ENCODE assay signal across 8 mouse cellular contexts in the genomic region with DNA sequence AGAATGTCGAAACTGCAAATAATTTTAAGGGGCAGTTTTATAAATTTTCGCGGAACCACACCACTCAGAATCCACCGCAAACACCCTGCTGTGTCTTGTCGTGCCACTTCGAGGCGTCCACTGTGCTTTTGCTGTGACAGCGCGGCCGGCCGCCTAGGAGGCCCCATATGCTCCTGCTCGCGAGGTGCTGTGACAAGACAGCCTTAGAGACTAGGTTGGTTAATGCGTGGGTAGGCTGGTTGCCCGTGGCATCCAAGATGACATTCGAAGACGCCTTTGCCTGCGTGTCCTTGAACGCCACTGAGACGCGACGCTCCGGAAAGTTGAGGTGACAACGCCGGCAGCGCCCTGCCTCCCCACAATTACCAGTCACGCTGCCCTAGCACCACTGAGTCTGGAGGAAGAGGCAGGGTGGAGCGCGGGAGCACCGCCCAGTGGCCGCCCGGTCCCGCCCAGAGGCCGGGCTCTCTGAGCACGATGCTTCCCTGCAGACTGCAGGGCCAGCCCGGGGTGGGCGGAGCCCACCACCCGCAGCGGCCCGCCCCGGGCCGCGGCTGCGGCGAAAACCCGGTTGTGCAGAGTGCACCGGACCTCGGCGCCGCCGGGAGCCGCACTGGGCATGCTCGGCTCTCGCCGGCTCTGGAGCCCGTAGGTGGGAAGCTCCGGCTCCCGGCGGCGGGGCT. TPM values are rescaled to one million over a fixed set of nuclear protein-coding genes. Genes with fewer than 3 reads are reported as not detected.
DNase-seq lines count a peak whose midpoint lies in the region; ATAC-seq and TF ChIP-seq lines count a peak whose summit lies in the region.

Gene Mfap3l (plus strand): TSS at position 578 of the 683 bp plus-strand sequence.

- peak within 1 kb of the TSS; percentile 74 for H3K4me3 ChIP-seq in C2C12 (ENCODE audit: insufficient read depth, poor library complexity, severe bottlenecking)
- peak within 1 kb of the TSS; percentile 57 for H3K4me3 ChIP-seq in erythroblast, embryonic 14.5 days (replicated peaks)
- peak within 1 kb of the TSS; percentile 79 for H3K4me3 ChIP-seq in heart, embryonic 10.5 days
- H3K4me3 ChIP-seq in kidney, embryonic 14.5 days (ENCODE audit: low read length), result peak within 1 kb of the TSS; percentile 55
- peak within 1 kb of the TSS; percentile 58 for H3K4me3 ChIP-seq in limb, embryonic 14.5 days (replicated peaks; ENCODE audit: low read length)
- peak within 1 kb of the TSS; percentile 79 for H3K4me3 ChIP-seq in midbrain, embryonic 16.5 days (ENCODE audit: low read depth, low read length)
- H3K4me3 ChIP-seq in spleen, adult 2 months (ENCODE audit: extremely low read depth, insufficient read depth, insufficient read length), result peak within 1 kb of the TSS; percentile 51

- ATAC-seq in kidney, embryonic 14.5 days (ENCODE audit: low FRiP score, low TSS enrichment), result peak; percentile 99
- ATAC-seq in limb, embryonic 14.5 days (ENCODE audit: low FRiP score, low read depth), result peak; percentile 97
- ATAC-seq in midbrain, embryonic 16.5 days, result peak; percentile 99

- WGBS in heart, embryonic 10.5 days, result under 1% methylated on average over 60 of the region's 60 CpGs
- WGBS in kidney, embryonic 14.5 days, result 1% methylated on average over 55 of the region's 60 CpGs
- WGBS in limb, embryonic 14.5 days, result under 1% methylated on average over 58 of the region's 60 CpGs
- WGBS in midbrain, embryonic 16.5 days, result under 1% methylated on average over 60 of the region's 60 CpGs
- WGBS in spleen, adult 2 months, result 1% methylated on average over 60 of the region's 60 CpGs

- peaks cover 20% of the 10 kb centered on the region for H3K36me3 ChIP-seq in C2C12 (ENCODE audit: control insufficient read depth, insufficient read depth)
- no peaks in the 10 kb centered on the region for H3K36me3 ChIP-seq in erythroblast, embryonic 14.5 days (ENCODE audit: control insufficient read depth)
- H3K36me3 ChIP-seq in heart, embryonic 10.5 days, result no peaks in the 10 kb centered on the region
- no peaks in the 10 kb centered on the region for H3K36me3 ChIP-seq in kidney, embryonic 14.5 days (ENCODE audit: control insufficient read depth, insufficient read depth, low read length)
- H3K36me3 ChIP-seq in limb, embryonic 14.5 days (ENCODE audit: control insufficient read depth, insufficient read depth, low read length), result no peaks in the 10 kb centered on the region
- H3K36me3 ChIP-seq in midbrain, embryonic 16.5 days (ENCODE audit: control insufficient read depth, insufficient read depth, low read length), result no peaks in the 10 kb centered on the region
- no peaks in the 10 kb centered on the region for H3K36me3 ChIP-seq in spleen, adult 2 months (ENCODE audit: control insufficient read depth, insufficient read depth, low read length)

- H3K79me3 ChIP-seq in C2C12 (ENCODE audit: low read depth), result peaks cover 41% of the 10 kb centered on the region

- no peaks in the 10 kb centered on the region for H3K27me3 ChIP-seq in C2C12 (ENCODE audit: control insufficient read depth, insufficient read depth, insufficient read length)
- peaks cover 54% of the 10 kb centered on the region for H3K27me3 ChIP-seq in erythroblast, embryonic 14.5 days (ENCODE audit: control insufficient read depth)
- H3K27me3 ChIP-seq in heart, embryonic 10.5 days (ENCODE audit: insufficient read depth, poor library complexity, severe bottlenecking), result peaks cover 16% of the 10 kb centered on the region; the same call in 1 of the 2 replicates
- H3K27me3 ChIP-seq in kidney, embryonic 14.5 days (ENCODE audit: control insufficient read depth, insufficient read depth, low read length), result no peaks in the 10 kb centered on the region
- peaks cover 9% of the 10 kb centered on the region; the same call in 1 of the 2 replicates for H3K27me3 ChIP-seq in limb, embryonic 14.5 days (ENCODE audit: control insufficient read depth, insufficient read depth, low read length)
- peaks cover 5% of the 10 kb centered on the region; the same call in 1 of the 2 replicates for H3K27me3 ChIP-seq in midbrain, embryonic 16.5 days (ENCODE audit: control insufficient read depth, insufficient read depth, low read depth, low read length)
- H3K27me3 ChIP-seq in spleen, adult 2 months (ENCODE audit: control insufficient read depth, insufficient read depth, low read length), result peaks cover 12% of the 10 kb centered on the region; the same call in 1 of the 2 replicates

- peaks cover 5% of the 10 kb centered on the region; the same call in 1 of the 2 replicates for H3K9me3 ChIP-seq in erythroblast, embryonic 14.5 days (ENCODE audit: control insufficient read depth, low read length)
- no peaks in the 10 kb centered on the region for H3K9me3 ChIP-seq in heart, embryonic 10.5 days
- no peaks in the 10 kb centered on the region for H3K9me3 ChIP-seq in kidney, embryonic 14.5 days (ENCODE audit: control insufficient read depth, low read length)
- no peaks in the 10 kb centered on the region for H3K9me3 ChIP-seq in limb, embryonic 14.5 days (ENCODE audit: control insufficient read depth, low read length)
- no peaks in the 10 kb centered on the region; the same call in 1 of the 2 replicates for H3K9me3 ChIP-seq in midbrain, embryonic 16.5 days (replicated peaks; ENCODE audit: control insufficient read depth, low read length, poor library complexity, severe bottlenecking)

- peak within 1 kb of the TSS; percentile 65 for H3K9ac ChIP-seq in kidney, embryonic 14.5 days (ENCODE audit: low read depth, low read length)
- peak within 1 kb of the TSS; percentile 54 for H3K9ac ChIP-seq in limb, embryonic 14.5 days (ENCODE audit: low read depth, low read length, severe bottlenecking)
- peak within 1 kb of the TSS; percentile 79 for H3K9ac ChIP-seq in midbrain, embryonic 16.5 days (ENCODE audit: low read depth, low read length)

- H3K4me2 ChIP-seq in kidney, embryonic 14.5 days (replicated peaks; ENCODE audit: low read depth, low read length), result peak within 1 kb of the TSS; percentile 93
- peak within 1 kb of the TSS; percentile 98 for H3K4me2 ChIP-seq in limb, embryonic 14.5 days (replicated peaks; ENCODE audit: low read depth, low read length, severe bottlenecking)
- H3K4me2 ChIP-seq in midbrain, embryonic 16.5 days (ENCODE audit: low read length), result peak within 1 kb of the TSS; percentile 99

- no peak for TF ChIP-seq CTCF in C2C12 (IDR thresholded peaks at IDR 0.05; ENCODE audit: control insufficient read depth, insufficient read depth, insufficient read length)
- TF ChIP-seq CTCF in spleen, adult 2 months (IDR thresholded peaks at IDR 0.05; ENCODE audit: extremely low read depth, insufficient read depth, insufficient read length, insufficient replicate concordance), result no peak

- no peak for TF ChIP-seq POLR2A in limb, embryonic 14.5 days (IDR thresholded peaks at IDR 0.05; ENCODE audit: borderline replicate concordance, extremely low read depth, insufficient read depth, insufficient read length)
- no peak for TF ChIP-seq POLR2A in spleen, adult 2 months (IDR thresholded peaks at IDR 0.05; ENCODE audit: low read depth, low read length)

- H3K27ac ChIP-seq in heart, embryonic 10.5 days, result peak within 1 kb of the TSS; percentile 83
- H3K27ac ChIP-seq in kidney, embryonic 14.5 days (ENCODE audit: low read depth, low read length), result 0 out of 2 replicates have a peak within 1 kb of the TSS, but pooled peaks have one; percentile 6
- 0 out of 2 replicates have a peak within 1 kb of the TSS, but pooled peaks have one; percentile 50 for H3K27ac ChIP-seq in limb, embryonic 14.5 days (replicated peaks; ENCODE audit: low read depth, low read length)
- peak within 1 kb of the TSS; percentile 81 for H3K27ac ChIP-seq in midbrain, embryonic 16.5 days (ENCODE audit: low read length)
- no peak within 1 kb of the TSS for H3K27ac ChIP-seq in spleen, adult 2 months (ENCODE audit: insufficient read depth, low read length)

- peak; percentile 89 for DNase-seq in brain, embryonic 18.5 days (ENCODE audit: low read depth, low spot score)
- peak; percentile 96 for DNase-seq in heart, embryonic 10.5 days (ENCODE audit: low spot score)
- DNase-seq in limb, embryonic 14.5 days (ENCODE audit: low spot score), result peak; percentile 91
- peak in 1 of 2 experiments; percentile 57 for DNase-seq in spleen, adult 2 months (ENCODE audit: low read depth in 1 of 2, low spot score in 2 of 2)

- H3ac ChIP-seq in C2C12 (ENCODE audit: control insufficient read depth, insufficient read length, low read depth), result peak within 1 kb of the TSS; percentile 98

- H3K4me1 ChIP-seq in erythroblast, embryonic 14.5 days (ENCODE audit: control insufficient read depth), result peaks cover 18% of the 10 kb centered on the region
- H3K4me1 ChIP-seq in heart, embryonic 10.5 days, result peaks cover 17% of the 10 kb centered on the region
- H3K4me1 ChIP-seq in kidney, embryonic 14.5 days (ENCODE audit: control insufficient read depth, insufficient read depth, low read length), result 0 out of 2 replicates have a peak, but pooled peaks cover 3% of the 10 kb centered on the region
- H3K4me1 ChIP-seq in limb, embryonic 14.5 days (ENCODE audit: control insufficient read depth, insufficient read depth, low read length), result peaks cover 6% of the 10 kb centered on the region
- H3K4me1 ChIP-seq in midbrain, embryonic 16.5 days (ENCODE audit: control insufficient read depth, insufficient read depth, low read length), result peaks cover 10% of the 10 kb centered on the region
- peaks cover 6% of the 10 kb centered on the region for H3K4me1 ChIP-seq in spleen, adult 2 months (ENCODE audit: control insufficient read depth, insufficient read depth, insufficient read length)

- peaks cover 46% of the 10 kb centered on the region for H3K79me2 ChIP-seq in C2C12 (ENCODE audit: control insufficient read depth, insufficient read depth)

TF ChIP-seq in C2C12, 6 proteins besides CTCF, POLR2A, EP300 and RAD21:
- TF ChIP-seq MYOG (IDR thresholded peaks at IDR 0.05; ENCODE audit: control insufficient read depth, extremely low read depth, insufficient read length) (no peak), FOSL1 (IDR thresholded peaks at IDR 0.05; ENCODE audit: insufficient read depth, low read length, poor library complexity, severe bottlenecking) (no peak), USF1 (IDR thresholded peaks at IDR 0.05; ENCODE audit: low read depth) (no peak), MAX (IDR thresholded peaks at IDR 0.05) (peak; percentile 71)

RNA-seq across cellular contexts. Expression of gene Mfap3l, which starts in this region (rescaled TPM):
- polyA plus RNA-seq in C2C12 (2012; fragmentation: generic; extraction: Trizol), result 18.2 TPM
- not detected in 2 replicates for polyA plus RNA-seq in erythroblast, embryonic 14.5 days (2012)
- 1.1 and 1.2 TPM in 2 replicates for polyA plus RNA-seq in heart, embryonic 10.5 days (2016; fragmentation: Nextera tagmentation; extraction: Ambion mirVana)
- polyA plus RNA-seq in kidney, embryonic 14.5 days (2014; fragmentation: Nextera tagmentation; extraction: Ambion mirVana), result 3.0 and 5.4 TPM in 2 replicates
- 2.3 and 4.0 TPM in 2 replicates for polyA plus RNA-seq in limb, embryonic 14.5 days (2012; rRNA removed)
- 2.6 and 5.2 TPM in 2 replicates for polyA plus RNA-seq in limb, embryonic 14.5 days (2014; fragmentation: Nextera tagmentation; extraction: Ambion mirVana)
- 2.6 and 2.7 TPM in 2 replicates for polyA plus RNA-seq in midbrain, embryonic 16.5 days (2015; fragmentation: Nextera tagmentation; extraction: Ambion mirVana)
- polyA plus RNA-seq in spleen, adult 2 months (2012; rRNA removed), result 0.53 and 0.82 TPM in 2 replicates
